24 mouse cellular contexts compared by ENCODE assay signal in the genomic region with DNA sequence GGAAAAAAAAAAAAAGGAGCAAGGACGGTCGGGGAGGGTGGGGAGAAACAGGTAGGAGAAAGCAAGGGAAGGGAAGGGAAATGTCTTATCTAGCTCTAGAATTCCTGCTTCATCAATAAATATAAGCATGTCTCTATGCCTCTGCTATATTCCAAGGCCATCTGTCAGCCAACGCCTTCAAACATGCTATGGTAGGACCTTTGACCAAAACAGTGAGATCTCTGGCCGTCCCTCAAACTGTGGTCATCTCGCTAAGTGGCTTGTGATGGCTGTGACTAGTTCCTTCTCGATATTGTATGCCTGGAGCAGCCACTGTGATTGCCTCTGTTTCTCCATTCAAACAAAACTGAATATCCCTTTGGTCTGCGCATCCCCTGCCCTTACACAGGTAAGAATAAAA. TPM values are rescaled to one million over a fixed set of nuclear protein-coding genes. Genes with fewer than 3 reads are reported as not detected.
"Had no signal": no experiment of that assay in that cellular context is flagged by ENCODE, and none has a peak within 500 bp of the region (broad histone marks: within the 10 kb centered on the region; RNA-seq: fewer than 3 reads in every experiment).

No protein-coding gene starts in this region.

- H3K27me3 ChIP-seq: hindbrain, embryonic 12.5 days; intestine, embryonic 15.5 days had no signal

- H3K27ac ChIP-seq: heart, adult 2 months; heart, embryonic 13.5 days; heart, embryonic 15.5 days; hindbrain, embryonic 12.5 days; hindbrain, embryonic 14.5 days; intestine, embryonic 15.5 days; layer of hippocampus, adult 2 months; left cerebral cortex, adult 2 months; limb, embryonic 10.5 days; limb, embryonic 12.5 days had no signal

- H3K9ac ChIP-seq: heart, embryonic 13.5 days; heart, embryonic 15.5 days; hindbrain, embryonic 12.5 days; hindbrain, embryonic 14.5 days; intestine, embryonic 15.5 days; limb, embryonic 12.5 days had no signal

- H3K4me2 ChIP-seq: heart, embryonic 11.5 days had no signal

- H3K36me3 ChIP-seq: heart, embryonic 13.5 days; heart, embryonic 15.5 days; hindbrain, embryonic 10.5 days; hindbrain, embryonic 12.5 days; intestine, embryonic 15.5 days; limb, embryonic 10.5 days; limb, embryonic 12.5 days had no signal

- H3K9me3 ChIP-seq: heart, embryonic 13.5 days; heart, embryonic 15.5 days; hindbrain, embryonic 10.5 days; hindbrain, embryonic 12.5 days; intestine, embryonic 15.5 days; limb, embryonic 10.5 days; limb, embryonic 12.5 days had no signal

- ATAC-seq: inflammation-experienced regulatory T-cells, adult 6 months; intestine, embryonic 15.5 days; intestine, postnatal 0 days had no signal

- H3K4me3 ChIP-seq: heart, adult 2 months; hindbrain, embryonic 10.5 days; hindbrain, embryonic 12.5 days; intestine, embryonic 15.5 days; left cerebral cortex, adult 2 months; limb, embryonic 10.5 days; limb, embryonic 12.5 days had no signal

- DNase-seq: gastrocnemius, adult 2 months; gastrocnemius, postnatal 10 days; gastrocnemius, postnatal 25 days; heart, adult 2 months; heart, postnatal 4 days; kidney, adult 18-20 months; kidney, adult 8-10 months; kidney, postnatal 10 days; kidney, postnatal 25 days; kidney, postnatal 4 days had no signal

- H3K4me1 ChIP-seq: heart, embryonic 13.5 days; heart, embryonic 15.5 days; hindbrain, embryonic 10.5 days; hindbrain, embryonic 12.5 days; intestine, embryonic 15.5 days; limb, embryonic 10.5 days; limb, embryonic 12.5 days had no signal

RNA-seq across cellular contexts. Expression of a gene that starts 19.3 kb away (rescaled TPM):
- polyA plus RNA-seq: heart, adult 2 months; heart, postnatal 0 days had no signal
